Mouse (Mus musculus): Measurements from ENCODE around the gene Inpp5k.

The Inpp5k gene

DNA sequence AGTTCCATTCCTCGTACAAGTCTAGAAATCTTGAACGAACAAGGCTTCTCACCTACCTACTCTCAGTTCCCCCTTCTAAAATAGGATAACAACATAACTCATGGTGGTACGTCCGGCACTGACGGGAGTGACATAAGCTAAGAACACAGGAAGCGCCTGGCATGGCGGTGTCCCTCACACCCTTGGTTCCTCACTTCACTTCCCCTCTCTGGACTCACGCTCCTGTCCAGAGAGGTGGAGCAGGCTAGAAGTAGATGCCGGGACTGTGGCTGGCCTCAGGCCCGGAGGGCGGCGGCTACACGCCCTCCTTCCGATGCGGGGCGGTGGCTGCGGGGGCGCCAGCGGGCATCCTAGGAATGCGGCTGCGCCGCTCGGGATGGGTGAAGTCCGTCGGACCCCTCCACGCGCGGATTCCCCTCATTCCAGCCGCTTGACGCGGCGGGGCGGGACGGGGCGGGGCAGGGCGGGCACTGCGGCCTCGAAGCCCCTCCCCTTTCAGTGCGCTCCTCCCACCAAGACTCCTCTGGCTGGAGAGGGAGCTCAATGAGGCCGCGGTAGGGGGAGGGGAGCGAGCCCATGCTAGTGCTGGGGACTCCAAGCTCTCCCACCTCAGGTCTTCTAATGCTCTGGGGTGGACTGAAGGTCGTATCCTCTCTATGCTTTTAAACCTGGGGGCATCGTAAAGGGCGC lies 23.1 kb downstream of the Inpp5k start:
- DNase-seq (ENCODE audit: low spot score in 2 of 2), result peak; percentile 80 to 88

DNA sequence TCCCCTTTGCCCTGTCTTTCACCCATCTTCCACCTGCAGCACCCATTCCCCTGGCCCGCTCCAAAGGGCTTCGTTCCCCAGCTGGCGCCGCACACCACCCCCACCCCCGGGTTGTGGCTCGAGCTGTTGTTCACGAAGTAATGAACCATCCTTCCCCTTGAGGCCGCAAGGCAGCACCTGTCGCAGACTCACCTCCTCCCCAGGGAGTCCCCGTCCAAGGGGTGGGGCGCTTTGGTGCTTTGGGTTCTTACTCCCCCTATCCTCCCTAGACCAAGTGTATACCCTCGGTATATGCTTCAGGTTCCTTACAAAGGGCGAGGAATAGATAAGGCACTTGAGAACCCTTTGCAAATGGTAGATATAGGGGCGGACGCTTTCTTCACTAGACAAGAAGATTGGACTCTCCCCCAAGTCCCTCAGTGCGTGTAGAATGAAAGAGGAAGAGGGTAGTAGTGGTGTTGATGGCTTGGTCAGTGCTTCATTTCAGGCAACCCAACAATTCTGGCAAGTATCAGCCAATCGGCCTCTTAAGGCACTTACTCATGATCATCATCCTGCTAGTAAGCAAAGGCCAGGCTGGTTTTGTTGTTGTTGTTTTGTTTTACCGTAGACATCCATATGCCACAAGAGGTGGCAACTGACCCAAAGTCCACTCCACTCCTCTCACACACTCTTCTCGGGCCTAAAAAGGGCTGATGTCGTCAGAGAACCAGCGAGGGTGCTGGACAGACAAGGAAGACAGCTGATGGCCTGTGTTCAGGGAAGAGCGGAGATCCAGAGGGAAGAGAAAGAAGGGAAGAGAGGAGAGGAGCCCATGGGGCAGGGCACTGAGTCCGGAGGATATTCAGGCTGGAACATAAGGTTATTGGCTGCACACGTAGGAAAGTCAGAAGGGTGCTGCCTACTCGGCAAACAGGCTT lies 23.9 kb downstream of the Inpp5k start:
- DNase-seq (ENCODE audit: low spot score in 2 of 2), result peak in 1 of 2 experiments; percentile 18

DNA sequence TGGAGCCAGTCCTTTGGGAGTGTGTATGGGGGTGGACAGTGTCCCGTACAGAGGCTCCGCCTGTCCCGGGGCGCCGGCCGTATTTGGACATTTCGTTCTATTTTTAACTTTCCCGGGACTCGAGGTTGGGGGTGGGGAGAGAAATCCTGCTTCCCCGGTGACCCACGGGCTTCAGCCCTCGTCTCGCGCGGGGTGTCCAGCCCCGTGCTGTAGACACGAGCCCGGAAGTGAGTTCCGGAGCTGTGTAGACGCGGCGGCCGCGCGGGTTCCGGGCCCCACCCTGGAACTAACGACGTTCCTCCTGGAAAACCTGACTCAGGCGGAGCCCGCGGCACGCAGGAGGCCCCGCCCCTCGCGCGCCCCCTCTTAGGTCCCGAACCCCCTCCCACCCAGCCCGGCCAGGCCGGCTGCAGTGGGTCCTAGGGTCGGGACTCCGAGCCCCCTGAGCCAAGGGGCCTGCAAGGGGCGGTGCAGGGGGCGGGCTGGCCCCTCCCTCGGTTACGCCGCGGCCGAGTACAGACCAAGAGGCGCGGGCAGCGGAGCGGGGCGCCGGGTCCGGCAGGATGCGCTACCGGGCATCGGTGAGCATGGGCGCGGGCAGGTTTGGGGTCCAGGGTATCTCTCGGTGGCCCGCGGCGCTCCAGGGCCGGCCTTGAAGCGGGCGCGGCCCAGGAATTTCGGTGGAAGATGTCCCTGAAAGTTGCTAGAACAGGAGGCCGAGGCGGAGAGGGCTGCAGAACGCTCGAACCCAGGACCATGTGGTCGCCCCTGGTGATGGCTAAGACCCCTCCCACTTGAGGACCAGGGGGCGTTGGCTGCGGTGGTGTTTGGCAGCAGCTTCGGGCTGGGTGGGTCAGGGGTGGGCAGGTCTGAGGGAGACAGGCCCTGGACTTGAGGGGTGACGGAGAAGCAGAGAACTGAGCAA lies 25.1 kb downstream of the Inpp5k start:
- peak; percentile 78 to 85 for DNase-seq (ENCODE audit: low spot score in 2 of 2)

DNA sequence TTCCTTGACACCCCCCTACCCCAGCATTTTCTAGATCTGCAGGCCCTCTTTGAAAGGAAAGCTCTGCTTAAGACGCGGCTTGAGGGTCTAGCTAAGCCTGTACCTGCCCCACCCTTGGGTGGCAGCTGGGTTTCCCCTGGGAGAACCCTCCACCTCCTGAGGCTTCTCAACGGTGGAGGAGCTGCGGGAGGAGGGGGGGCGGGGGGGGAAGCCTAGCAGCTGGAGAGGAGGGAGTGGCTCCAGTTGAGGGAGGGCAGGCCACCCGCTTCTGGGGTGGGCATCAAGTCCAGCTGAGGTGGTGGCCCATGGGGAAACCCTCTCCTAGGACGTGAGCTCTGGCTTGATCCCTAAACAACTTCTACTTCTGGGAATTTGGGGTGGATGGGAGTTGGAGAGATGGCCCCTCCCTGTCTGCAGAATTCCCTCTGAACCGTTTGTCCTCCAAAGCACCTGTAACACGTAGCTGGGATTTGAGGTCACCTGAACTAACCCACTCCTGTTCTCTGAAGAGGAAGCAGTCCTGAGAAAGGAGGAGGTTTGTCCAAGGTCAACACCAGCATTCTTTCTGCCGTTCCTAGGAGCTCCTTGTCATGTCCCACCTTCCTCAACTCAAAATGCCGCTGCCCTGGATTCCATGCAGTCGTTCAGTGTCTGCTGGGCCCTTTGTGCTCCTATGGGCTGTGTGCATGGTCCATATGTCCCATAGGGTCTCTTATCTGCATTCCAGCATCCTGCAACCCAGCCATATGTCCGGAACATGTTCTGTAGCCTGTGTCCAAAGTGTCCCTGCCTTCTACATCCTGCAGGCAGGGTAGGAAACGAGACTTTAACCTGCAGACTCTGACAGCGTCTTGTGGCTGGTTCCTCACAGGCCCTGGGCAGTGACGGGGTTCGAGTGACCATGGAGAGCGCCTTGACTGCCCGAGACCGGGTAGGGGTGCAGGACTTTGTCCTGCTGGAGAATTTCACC lies 26.1 kb downstream of the Inpp5k start:
- DNase-seq (ENCODE audit: low spot score in 2 of 2), result no peak

DNA sequence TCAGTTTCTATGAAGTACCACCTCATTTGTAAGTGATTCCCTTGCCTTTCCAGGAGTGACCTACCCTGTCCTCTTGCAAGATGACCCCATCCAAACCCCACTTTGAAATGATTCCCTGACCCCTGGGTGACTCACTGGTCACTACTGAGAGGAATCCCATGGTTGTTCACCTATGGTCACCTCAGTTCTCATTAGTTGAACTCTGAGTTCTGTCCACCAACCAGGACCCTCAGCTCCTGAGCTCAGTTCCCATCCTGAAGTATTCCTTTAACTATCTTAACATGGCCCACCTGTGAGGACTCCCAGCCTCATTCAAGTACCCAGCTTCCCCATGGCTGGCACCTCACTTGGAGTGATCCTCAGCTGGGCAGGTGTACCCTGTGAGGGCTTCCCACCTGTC lies 27.1 kb downstream of the Inpp5k start:
- no peak for DNase-seq (ENCODE audit: low spot score in 2 of 2)

DNA sequence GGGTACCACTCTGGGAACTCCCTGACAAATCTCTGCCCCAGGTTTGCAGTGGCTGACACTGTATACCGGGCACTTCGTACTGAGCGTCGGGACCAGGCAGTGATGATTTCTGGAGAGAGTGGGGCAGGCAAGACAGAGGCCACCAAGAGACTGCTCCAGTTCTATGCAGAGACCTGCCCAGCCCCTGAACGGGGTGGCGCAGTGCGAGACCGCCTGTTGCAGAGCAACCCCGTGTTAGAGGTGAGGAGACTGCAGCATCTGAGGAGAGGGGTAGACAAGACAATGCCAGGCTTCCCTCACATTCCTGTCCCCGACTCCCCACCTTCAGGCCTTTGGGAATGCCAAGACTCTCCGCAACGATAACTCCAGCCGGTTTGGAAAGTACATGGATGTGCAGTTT lies 27.5 kb downstream of the Inpp5k start:
- no peak for DNase-seq (ENCODE audit: low spot score in 2 of 2)

DNA sequence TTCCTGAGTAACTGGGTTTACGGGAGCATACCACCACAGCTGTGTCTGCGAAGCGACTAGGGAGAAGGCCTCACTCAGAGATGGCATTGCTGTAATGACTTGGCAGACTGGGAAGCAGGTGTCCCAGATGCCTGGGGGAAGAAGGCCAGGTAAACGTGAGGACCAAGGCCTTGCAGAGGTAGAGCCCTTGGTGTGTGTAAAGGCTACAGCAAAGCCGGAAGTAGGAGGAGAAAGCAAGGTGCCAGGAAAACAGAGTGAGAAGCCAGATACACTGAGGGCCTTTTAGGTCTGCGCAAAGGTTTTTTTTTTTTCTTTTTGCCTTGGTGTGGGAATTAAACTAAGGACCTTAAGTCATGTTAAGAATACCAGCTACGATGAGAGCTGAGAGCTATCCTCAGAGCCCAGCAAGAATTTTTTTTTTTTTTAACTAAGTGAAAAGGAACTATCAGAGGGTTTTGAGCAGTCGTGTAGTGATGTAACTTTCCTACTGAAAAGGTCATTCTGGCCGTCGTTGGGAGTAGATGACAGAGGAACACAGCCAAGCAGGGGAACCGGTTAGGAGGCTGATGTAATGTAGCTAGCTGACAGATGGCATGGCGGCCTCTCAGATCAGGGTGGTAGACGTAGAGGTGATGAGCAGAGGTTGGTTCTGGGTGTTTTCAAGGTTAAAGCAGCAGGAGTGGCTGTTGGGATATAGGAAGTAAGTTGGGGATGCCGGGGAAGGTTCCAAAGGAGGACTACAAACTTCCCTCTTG lies 28.4 kb downstream of the Inpp5k start:
- DNase-seq (ENCODE audit: low spot score in 2 of 2), result no peak

DNA sequence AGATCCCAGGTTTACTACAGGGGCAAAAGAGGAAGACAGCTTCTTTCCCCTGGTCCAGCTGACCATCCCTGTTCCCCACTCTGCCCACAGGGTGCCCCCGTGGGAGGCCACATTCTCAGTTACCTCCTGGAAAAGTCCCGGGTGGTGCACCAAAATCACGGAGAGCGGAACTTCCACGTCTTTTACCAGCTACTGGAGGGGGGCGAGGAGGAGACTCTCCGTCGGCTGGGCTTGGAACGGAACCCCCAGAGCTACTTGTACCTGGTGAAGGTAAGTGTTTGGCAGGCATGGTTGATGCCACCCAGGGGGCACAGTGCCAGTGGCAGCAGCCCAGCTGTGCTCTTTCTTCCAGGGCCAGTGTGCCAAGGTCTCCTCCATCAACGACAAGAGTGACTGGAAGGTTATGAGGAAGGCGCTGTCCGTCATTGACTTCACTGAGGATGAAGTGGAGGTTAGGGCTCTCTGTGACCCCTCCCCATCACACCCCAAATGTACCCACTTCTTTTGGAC lies 29.3 kb downstream of the Inpp5k start:
- no peak for DNase-seq (ENCODE audit: low spot score in 2 of 2)

DNA sequence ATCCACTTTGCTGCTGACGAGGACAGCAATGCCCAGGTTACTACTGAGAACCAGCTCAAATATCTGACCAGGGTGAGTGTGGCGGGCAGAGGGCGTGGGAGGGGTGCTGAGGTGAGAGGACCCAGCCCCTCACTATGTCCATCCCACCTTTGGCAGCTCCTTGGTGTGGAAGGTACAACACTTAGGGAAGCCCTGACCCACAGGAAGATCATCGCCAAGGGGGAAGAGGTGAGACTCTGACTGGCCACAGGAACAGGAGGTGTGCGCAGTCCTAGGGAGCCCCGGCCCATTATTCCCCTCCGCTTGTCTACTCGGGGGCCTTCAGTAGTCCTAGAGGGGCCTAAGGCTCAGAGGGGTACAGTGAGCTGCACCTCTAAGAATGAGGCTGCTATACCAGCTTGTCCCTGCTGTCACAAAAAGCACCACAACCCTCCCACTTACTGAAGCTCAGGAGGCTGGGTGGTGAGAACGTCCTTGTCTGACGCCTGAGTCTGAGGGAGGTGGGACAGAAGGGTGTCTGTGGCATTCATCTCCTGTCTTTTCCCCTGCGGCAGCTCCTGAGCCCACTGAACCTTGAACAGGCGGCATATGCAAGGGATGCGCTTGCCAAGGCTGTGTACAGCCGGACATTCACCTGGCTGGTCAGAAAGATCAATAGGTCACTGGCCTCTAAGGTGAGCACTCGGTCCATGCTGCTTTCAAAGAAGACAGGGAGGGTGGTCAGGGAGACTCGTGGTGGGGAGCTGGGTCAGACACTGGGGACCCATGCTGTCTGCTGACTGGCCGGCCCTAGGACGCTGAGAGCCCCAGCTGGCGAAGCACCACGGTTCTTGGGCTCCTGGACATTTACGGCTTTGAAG lies 30.4 kb downstream of the Inpp5k start:
- no peak for DNase-seq (ENCODE audit: low spot score in 2 of 2)

DNA sequence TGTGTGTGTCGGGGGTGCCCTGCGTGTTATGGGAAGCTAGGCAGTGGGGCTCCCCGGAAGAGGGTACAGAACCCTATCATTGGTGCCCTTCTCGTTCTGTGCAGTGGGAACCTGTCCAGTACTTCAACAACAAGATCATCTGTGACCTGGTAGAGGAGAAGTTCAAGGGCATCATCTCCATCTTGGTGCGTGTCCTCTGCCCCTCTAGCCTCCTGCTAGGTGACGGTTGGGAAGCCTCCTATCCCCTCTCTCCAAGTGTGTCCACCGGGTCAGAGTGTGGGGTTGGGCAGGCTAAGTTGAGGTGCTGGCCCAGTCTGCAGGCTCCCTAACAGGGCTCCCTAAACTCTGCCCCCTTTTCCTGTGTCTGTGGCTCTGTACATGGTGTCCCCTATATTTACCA lies 31.3 kb downstream of the Inpp5k start:
- DNase-seq (ENCODE audit: low spot score in 2 of 2), result no peak

DNA sequence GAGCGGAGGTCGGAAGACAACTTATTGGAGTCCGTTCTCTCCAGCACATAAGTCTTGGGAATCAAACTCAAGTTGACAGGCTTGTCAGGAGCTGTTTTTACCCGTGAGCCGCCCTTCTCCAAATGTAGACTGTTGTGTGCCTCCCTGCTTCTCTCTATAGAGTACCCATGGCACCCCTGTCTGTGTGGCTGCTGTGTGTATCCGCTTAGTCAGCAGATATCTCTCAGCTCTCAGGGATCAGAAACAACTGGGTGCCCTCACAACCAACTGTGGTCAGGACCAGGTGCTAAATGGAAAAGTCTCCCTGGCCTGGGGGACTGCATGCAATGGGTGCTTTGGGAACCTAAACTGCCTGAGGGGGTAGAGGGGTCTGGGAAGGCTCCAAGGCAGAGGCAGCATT lies 35.5 kb downstream of the Inpp5k start:
- no peak for DNase-seq (ENCODE audit: low spot score in 2 of 2)

DNA sequence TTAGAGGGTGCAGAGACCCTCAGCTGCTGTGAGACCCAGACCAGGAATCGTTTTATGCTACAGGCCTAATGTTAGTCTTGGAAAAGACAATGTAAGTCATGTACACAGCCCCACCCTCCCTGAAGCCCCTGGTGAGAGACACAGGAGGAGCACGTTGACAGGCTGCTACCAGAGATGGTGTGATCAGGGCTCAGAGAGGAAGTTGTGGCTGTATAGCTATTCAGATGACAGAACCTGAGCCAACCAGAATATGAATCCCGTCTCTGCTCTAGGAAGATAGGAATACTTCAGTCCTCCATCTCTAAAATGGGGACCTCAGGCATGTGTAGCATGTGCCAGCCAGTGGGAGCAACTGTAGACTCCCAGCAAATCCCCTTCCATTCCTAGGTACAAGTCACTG lies 37.8 kb downstream of the Inpp5k start:
- DNase-seq (ENCODE audit: low spot score in 2 of 2), result no peak

DNA sequence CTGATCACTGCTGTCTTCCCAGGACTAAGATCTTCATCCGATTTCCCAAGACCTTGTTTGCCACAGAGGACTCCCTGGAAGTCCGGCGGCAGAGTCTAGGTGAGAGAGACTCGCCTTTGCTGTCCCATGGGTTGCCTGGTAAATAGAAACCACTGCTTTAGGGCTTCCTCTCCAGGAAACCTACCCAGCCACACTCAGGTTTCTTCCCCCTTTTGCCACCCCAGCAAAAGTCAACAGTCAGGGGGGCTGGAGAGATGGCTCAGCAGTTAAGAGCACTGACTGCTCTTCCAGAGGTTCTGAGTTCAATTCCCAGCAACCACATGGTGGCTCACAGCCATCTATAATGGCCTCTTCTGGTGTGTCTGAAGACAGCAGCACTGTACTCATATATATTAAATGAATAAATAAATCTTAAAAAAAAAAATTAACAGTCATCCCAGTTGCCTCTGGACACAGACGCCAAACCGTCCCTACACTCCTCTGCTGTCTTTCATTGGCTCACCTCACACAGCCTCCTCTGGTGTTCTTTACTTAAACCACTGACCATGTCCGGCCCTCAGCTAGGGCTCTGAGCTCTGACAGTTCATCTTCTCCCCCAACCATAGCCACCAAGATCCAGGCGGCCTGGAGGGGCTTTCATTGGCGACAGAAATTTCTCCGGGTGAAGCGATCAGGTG lies 38.5 kb downstream of the Inpp5k start:
- DNase-seq (ENCODE audit: low spot score in 2 of 2), result no peak

DNA sequence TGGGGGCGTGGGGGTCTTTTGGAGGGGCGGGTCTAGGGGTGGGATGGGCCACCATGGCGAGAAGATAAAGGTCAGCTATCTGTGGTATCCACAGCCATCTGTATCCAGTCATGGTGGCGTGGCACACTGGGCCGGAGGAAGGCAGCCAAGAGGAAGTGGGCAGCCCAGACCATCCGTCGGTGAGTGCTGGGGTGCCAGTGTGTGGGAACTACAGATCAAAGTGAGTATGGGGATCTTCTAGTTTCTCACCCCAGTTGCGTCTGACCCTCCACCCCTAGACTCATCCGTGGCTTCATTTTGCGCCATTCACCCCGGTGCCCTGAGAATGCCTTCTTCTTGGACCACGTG lies 39.0 kb downstream of the Inpp5k start:
- no peak for DNase-seq (ENCODE audit: low spot score in 2 of 2)

DNA sequence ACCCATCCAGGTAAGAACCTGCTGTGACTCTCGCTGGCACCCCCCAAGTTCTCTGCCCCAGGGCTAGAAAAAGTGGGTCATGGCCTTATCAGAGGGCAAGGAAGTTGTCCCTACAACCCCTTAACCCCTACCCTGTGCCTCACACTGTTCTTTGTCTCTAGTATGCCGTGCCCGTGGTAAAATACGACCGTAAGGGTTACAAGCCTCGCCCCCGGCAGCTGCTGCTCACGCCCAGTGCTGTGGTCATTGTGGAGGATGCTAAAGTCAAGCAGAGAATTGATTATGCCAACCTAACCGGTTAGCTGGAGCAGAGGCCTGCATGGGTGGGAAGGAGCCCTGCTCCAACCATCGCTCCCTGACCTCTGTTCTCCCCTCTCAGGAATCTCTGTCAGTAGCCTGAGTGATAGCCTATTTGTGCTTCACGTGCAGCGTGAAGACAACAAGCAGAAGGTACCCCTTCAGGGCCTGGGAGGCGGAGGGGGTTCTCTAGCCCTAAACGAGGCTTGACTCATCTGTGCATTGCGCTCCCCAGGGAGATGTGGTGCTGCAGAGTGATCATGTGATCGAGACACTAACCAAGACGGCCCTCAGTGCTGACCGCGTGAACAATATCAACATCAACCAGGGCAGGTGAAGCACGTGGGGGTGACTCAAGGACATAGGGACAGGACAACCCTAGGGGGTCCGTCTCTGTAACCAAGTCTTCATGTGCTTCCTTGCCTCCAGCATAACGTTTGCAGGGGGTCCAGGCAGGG lies 40.8 kb downstream of the Inpp5k start:
- DNase-seq (ENCODE audit: low spot score in 2 of 2), result no peak

DNA sequence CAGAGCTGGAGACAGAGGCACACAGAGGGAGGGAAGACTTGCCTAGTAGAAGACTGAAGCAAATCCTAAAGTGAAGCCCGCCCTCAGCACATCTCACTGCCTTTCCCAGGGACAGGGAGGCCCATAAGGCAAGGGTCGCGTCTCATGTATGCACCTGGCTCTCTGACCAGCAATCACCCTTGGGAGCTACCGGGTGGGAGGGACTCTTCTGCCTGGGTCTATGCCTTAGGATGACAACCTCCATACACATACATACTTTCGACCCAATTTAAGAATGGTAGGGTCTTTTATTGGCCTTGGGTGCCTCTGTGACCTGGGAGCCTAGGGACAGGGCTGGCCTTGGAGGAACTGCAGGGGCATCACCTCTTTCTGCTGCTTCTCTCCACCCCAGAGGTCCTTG lies 42.6 kb downstream of the Inpp5k start:
- DNase-seq (ENCODE audit: low spot score in 2 of 2), result no peak

DNA sequence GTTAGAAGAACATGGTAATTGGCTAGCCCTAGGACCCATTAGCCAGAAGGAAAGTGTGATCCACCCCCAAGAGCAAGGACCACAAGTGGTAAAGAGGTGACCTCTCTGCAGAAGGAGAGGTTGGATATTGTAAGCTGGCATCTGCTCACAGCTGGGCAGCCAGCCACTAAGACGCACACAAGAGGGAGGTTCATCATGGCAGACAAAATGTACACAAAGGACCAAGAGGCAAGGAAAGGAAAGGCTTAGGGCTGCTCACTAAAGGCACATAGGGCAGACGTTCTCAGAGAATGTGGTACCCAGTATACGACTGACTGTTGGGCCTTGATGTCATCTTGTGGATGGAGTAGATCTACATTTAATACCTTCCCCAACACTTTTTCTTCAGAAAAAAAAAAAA lies 44.1 kb downstream of the Inpp5k start:
- DNase-seq (ENCODE audit: low spot score in 2 of 2), result no peak
